Mouse (Mus musculus): ENCODE measurements around the gene Chd4. TPM values are rescaled to one million over a fixed set of nuclear protein-coding genes. Genes with fewer than 3 reads are reported as not detected.
"Not testable (repeated sequence)": the region's sequence is repeated elsewhere in the genome, so short reads cannot be mapped to it uniquely, and the experiment has no call there.

Chd4 gene
- 18.2 and 22.9 TPM in 2 replicates for polyA plus RNA-seq (2015; fragmentation: Nextera tagmentation; extraction: Ambion mirVana)

DNA sequence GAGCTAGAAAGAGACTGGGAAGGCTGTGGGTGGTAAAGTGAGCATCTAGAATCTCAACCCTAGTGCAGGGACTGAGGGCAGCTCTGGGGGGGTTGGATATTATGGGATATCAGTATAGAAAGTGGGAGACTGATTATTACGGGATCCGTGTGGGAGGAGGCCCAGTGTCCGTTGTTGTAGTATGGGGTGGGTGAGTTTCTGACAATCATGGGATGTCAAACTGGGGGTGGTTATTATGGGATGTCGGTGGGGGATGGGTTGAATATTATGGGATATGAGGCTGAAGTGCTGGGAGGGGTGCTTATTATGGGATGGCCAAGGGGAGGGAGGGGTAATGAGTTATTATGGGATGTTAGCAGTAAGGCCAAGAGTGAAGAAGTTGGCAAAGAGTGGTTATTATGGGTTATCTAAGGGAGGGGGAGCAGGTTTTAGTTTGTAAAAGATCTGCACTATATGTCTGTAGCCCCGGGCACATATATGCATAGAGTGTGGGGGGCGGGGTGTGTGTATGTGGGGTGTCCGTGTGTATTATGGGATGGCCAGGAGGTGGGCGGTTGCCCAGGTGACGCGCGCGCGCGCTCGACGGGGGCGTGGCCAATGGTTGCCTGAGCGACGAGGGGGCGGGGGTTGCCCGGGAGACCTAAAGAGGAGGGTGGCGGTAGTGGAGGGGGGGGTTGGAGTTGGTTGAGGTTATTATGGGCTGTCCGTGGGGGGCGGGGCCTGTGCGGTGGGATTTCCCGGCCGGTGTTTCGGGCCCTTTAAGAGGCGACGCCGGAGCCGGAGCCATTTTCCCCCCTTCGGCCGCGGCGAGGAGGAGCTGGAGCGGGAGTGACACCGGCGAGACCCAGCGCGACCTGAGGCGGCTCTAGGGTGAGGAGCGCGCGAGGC lies at the start of gene Chd4:
Chd4 (plus strand) TSS at position 591 of the 888 bp plus-strand sequence.
- WGBS (ENCODE audit: insufficient replicate concordance) = 3% methylated on average over 42 of the region's 45 CpGs

DNA sequence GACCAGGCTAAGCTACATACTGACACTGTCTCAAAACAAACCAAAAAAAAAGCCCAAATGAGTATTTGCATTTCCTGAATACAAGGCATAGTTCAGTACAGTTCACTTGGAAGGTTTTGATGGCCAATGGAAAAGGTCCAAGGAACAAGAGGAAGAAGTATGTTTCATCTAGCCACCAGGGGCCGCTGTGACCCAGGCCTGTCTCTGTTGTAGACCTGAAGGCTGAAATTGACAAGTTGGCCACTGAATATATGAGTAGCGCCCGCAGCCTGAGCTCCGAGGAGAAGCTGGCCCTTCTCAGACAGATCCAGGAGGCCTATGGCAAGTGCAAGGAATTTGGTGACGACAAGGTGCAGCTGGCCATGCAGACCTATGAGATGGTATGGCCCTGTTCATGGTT lies 49.1 kb upstream of the Chd4 start:
- ATAC-seq (ENCODE audit: low read depth) = no peak
- H3K4me2 ChIP-seq (ENCODE audit: low read depth, low read length) = no peak overlapping the region
- peaks cover 28% of the 10 kb centered on the region for H3K36me3 ChIP-seq (ENCODE audit: control insufficient read depth, insufficient read depth)
- H3K9me3 ChIP-seq (replicated peaks; ENCODE audit: control insufficient read depth, low read length) = no peaks in the 10 kb centered on the region
- H3K4me3 ChIP-seq (ENCODE audit: low read depth, low read length) = no peak overlapping the region
- peaks cover 5% of the 10 kb centered on the region for H3K4me1 ChIP-seq (ENCODE audit: control insufficient read depth, low read depth, low read length)
- H3K9ac ChIP-seq (ENCODE audit: low read depth, low read length) = no peak overlapping the region
- WGBS (ENCODE audit: insufficient replicate concordance) = 33% methylated on average over 5 of the region's 5 CpGs
- no peaks in the 10 kb centered on the region for H3K27me3 ChIP-seq (ENCODE audit: control insufficient read depth, insufficient read depth, low read depth, low read length)
- H3K27ac ChIP-seq (ENCODE audit: low read length) = no peak overlapping the region

More for the DNA sequence above, at the start of gene Chd4:
- no peaks in the 10 kb centered on the region for H3K9me3 ChIP-seq (replicated peaks; ENCODE audit: control insufficient read depth, low read length)
- peak within 1 kb of the TSS; percentile 81 for H3K9ac ChIP-seq (ENCODE audit: low read depth, low read length)
- peak; percentile 76 for ATAC-seq (ENCODE audit: low read depth)
- H3K27me3 ChIP-seq (ENCODE audit: control insufficient read depth, insufficient read depth, low read depth, low read length) = no peaks in the 10 kb centered on the region
- peaks cover 41% of the 10 kb centered on the region for H3K4me1 ChIP-seq (ENCODE audit: control insufficient read depth, low read depth, low read length)
- peak within 1 kb of the TSS; percentile 96 for H3K27ac ChIP-seq (ENCODE audit: low read length)
- H3K4me3 ChIP-seq (ENCODE audit: low read depth, low read length) = peak within 1 kb of the TSS; percentile 75
- H3K4me2 ChIP-seq (ENCODE audit: low read depth, low read length) = peak within 1 kb of the TSS; percentile 71
- peaks cover 13% of the 10 kb centered on the region for H3K36me3 ChIP-seq (ENCODE audit: control insufficient read depth, insufficient read depth)

DNA sequence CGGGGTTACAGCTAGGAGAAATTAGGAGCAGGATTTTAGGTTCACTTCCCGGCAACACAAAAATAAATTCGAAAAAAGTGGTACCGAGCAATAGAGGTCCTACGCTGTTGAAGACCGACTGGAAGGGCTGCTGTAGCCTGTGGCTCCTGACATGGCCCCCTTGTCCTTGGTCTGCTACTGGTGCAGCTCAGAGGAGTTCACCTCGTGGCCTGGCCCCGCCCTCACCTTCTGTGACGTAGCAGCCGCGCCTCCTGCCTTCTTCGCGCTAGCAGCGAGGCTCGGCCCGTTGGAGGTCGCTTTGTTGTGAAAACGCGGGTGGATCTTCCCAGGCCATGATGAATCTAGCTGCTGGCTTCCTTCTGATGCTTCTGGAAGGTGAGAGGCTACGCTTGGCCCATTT lies 46.1 kb upstream of the Chd4 start, which contains the start of gene Acrbp:
Acrbp (plus strand) TSS at position 12 of the 400 bp plus-strand sequence.
- H3K9me3 ChIP-seq (replicated peaks; ENCODE audit: control insufficient read depth, low read length) = no peaks in the 10 kb centered on the region
- no peak within 1 kb of the TSS for H3K9ac ChIP-seq (ENCODE audit: low read depth, low read length)
- H3K4me1 ChIP-seq (ENCODE audit: control insufficient read depth, low read depth, low read length) = no peaks in the 10 kb centered on the region; the same call in 1 of the 2 replicates
- WGBS (ENCODE audit: insufficient replicate concordance) = 52% methylated on average over 20 of the region's 20 CpGs
- no peak for ATAC-seq (ENCODE audit: low read depth)
- no peak within 1 kb of the TSS for H3K27ac ChIP-seq (ENCODE audit: low read length)
- no peaks in the 10 kb centered on the region for H3K27me3 ChIP-seq (ENCODE audit: control insufficient read depth, insufficient read depth, low read depth, low read length)
- H3K36me3 ChIP-seq (ENCODE audit: control insufficient read depth, insufficient read depth) = peaks cover 19% of the 10 kb centered on the region
- no peak within 1 kb of the TSS for H3K4me2 ChIP-seq (ENCODE audit: low read depth, low read length)
- H3K4me3 ChIP-seq (ENCODE audit: low read depth, low read length) = no peak within 1 kb of the TSS

DNA sequence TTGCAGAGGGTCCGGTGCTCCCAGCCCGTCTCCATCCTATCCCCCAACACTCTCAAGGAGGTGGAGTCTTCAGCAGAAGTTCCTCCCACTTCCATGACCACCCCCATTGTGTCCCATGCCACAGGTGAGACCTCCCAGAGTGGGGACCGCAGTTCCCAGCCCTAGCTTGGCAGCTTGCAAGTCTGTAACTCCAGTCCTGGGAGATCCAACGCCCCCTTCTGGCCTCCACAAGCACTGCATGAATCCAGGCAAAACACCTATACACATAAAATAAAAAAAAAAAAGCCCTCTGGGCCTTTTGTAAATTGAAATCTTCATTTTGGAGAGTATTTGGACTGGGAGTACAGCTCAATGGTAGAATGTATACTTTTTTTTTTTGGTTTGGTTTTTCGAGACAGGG lies 44.5 kb upstream of the Chd4 start:
- Histone ChIP-seq H3K36me3 (ENCODE audit: control insufficient read depth, insufficient read depth) (peaks cover 14% of the 10 kb centered on the region), H3K4me1 (ENCODE audit: control insufficient read depth, low read depth, low read length) (no peaks in the 10 kb centered on the region; the same call in 1 of the 2 replicates), H3K27ac (ENCODE audit: low read length) (no peak overlapping the region), H3K27me3 (ENCODE audit: control insufficient read depth, insufficient read depth, low read depth, low read length) (no peaks in the 10 kb centered on the region), H3K9ac (ENCODE audit: low read depth, low read length) (no peak overlapping the region), H3K4me2 (ENCODE audit: low read depth, low read length) (no peak overlapping the region), H3K4me3 (ENCODE audit: low read depth, low read length) (no peak overlapping the region), H3K9me3 (replicated peaks; ENCODE audit: control insufficient read depth, low read length) (no peaks in the 10 kb centered on the region)
- 65% methylated on average over 5 of the region's 5 CpGs for WGBS (ENCODE audit: insufficient replicate concordance)
- ATAC-seq (ENCODE audit: low read depth) = no peak

DNA sequence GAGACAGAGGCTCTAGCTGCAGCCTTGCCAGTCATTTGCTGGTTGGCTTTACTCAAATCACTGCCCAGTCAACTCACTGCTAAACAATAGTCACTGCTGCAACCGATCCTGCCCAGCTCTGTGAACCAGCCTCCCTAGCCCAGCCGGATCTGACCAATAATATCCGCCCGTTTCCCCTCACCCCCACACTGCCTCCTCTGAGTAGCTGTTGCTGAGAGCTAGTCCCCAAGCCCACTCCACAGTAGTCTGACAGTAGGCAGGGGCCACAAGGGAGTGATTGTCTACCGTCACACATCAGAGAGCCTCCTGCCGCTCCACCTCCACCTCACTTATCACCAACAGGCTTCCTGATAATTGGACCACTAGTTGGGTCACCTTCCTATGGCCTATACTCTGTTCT lies 34.3 kb upstream of the Chd4 start:
- ATAC-seq (ENCODE audit: low read depth) = no peak
- Histone ChIP-seq H3K4me3 (ENCODE audit: low read depth, low read length) (no peak overlapping the region), H3K36me3 (ENCODE audit: control insufficient read depth, insufficient read depth) (no peaks in the 10 kb centered on the region), H3K4me1 (ENCODE audit: control insufficient read depth, low read depth, low read length) (peaks cover 13% of the 10 kb centered on the region), H3K9ac (ENCODE audit: low read depth, low read length) (no peak overlapping the region), H3K27me3 (ENCODE audit: control insufficient read depth, insufficient read depth, low read depth, low read length) (no peaks in the 10 kb centered on the region), H3K9me3 (replicated peaks; ENCODE audit: control insufficient read depth, low read length) (no peaks in the 10 kb centered on the region), H3K27ac (ENCODE audit: low read length) (no peak overlapping the region), H3K4me2 (ENCODE audit: low read depth, low read length) (no peak overlapping the region)
- WGBS (ENCODE audit: insufficient replicate concordance) = 37% methylated on average over 6 of the region's 6 CpGs

DNA sequence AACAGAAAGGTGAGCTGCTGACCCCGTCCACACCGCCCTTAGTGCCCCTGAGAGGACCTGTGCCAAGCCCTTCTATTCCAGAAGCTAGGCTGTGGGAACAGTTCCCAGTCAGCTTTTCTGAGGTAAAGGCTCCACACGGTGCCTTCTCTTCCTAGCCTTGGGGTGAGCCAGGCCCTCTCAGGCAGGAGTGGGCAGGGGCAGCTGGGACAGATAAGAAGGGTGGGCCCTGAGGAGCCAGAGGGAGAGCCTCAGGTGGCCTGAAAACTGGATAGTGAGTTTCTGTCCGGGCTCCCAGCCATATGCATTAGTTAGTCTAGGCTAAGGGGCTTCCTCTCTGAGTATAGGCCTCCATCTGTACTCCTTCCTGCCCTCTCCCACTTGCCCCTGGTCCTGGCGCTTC lies 33.3 kb upstream of the Chd4 start:
- Histone ChIP-seq H3K4me2 (ENCODE audit: low read depth, low read length) (no peak overlapping the region), H3K9ac (ENCODE audit: low read depth, low read length) (no peak overlapping the region; the same call in 1 of the 2 replicates), H3K36me3 (ENCODE audit: control insufficient read depth, insufficient read depth) (no peaks in the 10 kb centered on the region), H3K27ac (ENCODE audit: low read length) (no peak overlapping the region), H3K27me3 (ENCODE audit: control insufficient read depth, insufficient read depth, low read depth, low read length) (no peaks in the 10 kb centered on the region), H3K4me3 (ENCODE audit: low read depth, low read length) (no peak overlapping the region), H3K4me1 (ENCODE audit: control insufficient read depth, low read depth, low read length) (peaks cover 18% of the 10 kb centered on the region), H3K9me3 (replicated peaks; ENCODE audit: control insufficient read depth, low read length) (no peaks in the 10 kb centered on the region)
- peak; percentile 54 for ATAC-seq (ENCODE audit: low read depth)
- 55% methylated on average over 5 of the region's 5 CpGs for WGBS (ENCODE audit: insufficient replicate concordance)

DNA sequence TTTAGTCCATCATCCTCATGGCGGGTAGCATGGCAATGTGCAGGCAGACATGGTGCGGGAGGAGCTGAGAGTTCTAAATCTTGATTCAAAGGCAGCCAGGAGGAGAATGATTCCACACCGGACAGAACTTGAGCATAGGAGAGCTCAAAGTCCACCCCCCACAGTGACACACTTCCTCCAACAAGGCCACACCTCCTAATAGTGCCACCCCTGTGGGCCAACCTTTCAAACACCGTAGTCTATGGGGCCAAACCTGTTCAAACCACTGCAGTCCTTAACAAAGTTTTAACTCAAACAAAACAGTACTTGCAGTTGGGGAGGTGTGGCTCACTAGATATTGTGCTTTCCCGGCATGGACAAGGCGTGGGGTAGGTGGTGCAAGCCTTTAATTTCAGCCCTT lies 31.9 kb upstream of the Chd4 start:
- H3K9ac ChIP-seq (ENCODE audit: low read depth, low read length) = no peak overlapping the region
- H3K27me3 ChIP-seq (ENCODE audit: control insufficient read depth, insufficient read depth, low read depth, low read length) = no peaks in the 10 kb centered on the region
- peaks cover 25% of the 10 kb centered on the region for H3K4me1 ChIP-seq (ENCODE audit: control insufficient read depth, low read depth, low read length)
- WGBS (ENCODE audit: insufficient replicate concordance) = 66% methylated on average over 6 of the region's 6 CpGs
- H3K4me3 ChIP-seq (ENCODE audit: low read depth, low read length) = no peak overlapping the region
- H3K4me2 ChIP-seq (ENCODE audit: low read depth, low read length) = no peak overlapping the region
- ATAC-seq (ENCODE audit: low read depth) = no peak
- no peaks in the 10 kb centered on the region for H3K36me3 ChIP-seq (ENCODE audit: control insufficient read depth, insufficient read depth)
- no peak overlapping the region for H3K27ac ChIP-seq (ENCODE audit: low read length)
- H3K9me3 ChIP-seq (replicated peaks; ENCODE audit: control insufficient read depth, low read length) = no peaks in the 10 kb centered on the region

DNA sequence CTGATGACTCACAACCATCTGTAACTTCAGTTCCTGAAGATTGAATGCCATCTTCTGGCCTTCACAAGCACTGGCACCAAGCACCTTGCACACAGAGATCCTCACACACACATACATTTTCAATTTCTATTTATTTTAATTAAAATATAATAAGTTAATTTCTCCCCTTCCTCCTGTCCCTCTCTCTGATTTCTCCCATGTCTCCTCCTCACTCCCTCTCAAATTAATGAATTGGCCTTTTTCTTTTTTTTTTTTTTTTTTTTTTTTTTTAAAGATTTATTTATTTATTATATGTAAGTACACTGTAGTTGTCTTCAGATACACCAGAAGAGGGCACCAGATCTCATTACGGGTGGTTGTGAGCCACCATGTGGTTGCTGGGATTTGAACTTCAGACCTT lies 30.6 kb upstream of the Chd4 start:
- H3K4me1 ChIP-seq (ENCODE audit: control insufficient read depth, low read depth, low read length) = peaks cover 25% of the 10 kb centered on the region
- not testable (repeated sequence) for H3K9me3 ChIP-seq (replicated peaks; ENCODE audit: control insufficient read depth, low read length); H3K27ac ChIP-seq (ENCODE audit: low read length); H3K9ac ChIP-seq (ENCODE audit: low read depth, low read length); H3K4me2 ChIP-seq (ENCODE audit: low read depth, low read length); H3K27me3 ChIP-seq (ENCODE audit: control insufficient read depth, insufficient read depth, low read depth, low read length); ATAC-seq (ENCODE audit: low read depth); H3K4me3 ChIP-seq (ENCODE audit: low read depth, low read length); H3K36me3 ChIP-seq (ENCODE audit: control insufficient read depth, insufficient read depth)
- WGBS (ENCODE audit: insufficient replicate concordance) = no CpG with 5 or more reads among the region's 1 CpGs

DNA sequence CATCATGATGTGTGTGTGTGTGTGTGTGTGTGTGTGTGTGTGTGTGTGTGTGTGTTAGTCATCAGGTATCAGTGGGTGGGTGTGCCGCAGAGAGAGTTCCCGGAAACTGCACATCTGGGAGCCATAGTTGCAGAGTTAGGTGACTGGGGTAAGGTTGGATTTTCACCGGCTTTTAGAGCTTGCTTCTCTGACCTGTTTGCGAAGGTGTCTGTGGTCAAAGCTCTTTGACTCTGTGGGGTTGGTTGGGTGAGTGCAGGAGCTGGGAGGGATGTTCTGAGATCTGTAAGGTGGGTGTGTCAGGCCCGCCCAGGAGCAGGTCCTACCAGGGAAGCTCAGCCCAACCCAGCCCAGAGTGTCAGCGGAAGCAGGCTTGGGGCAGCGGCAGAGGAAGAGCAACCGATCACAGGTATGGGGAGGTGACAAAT lies 28.2 kb upstream of the Chd4 start, which contains the start of gene Lpar5:
Lpar5 (plus strand) TSS at position 350 of the 425 bp plus-strand sequence.
- Histone ChIP-seq H3K36me3 (ENCODE audit: control insufficient read depth, insufficient read depth) (no peaks in the 10 kb centered on the region), H3K4me3 (ENCODE audit: low read depth, low read length) (no peak within 1 kb of the TSS), H3K27ac (ENCODE audit: low read length) (no peak within 1 kb of the TSS), H3K9ac (ENCODE audit: low read depth, low read length) (no peak within 1 kb of the TSS), H3K4me1 (ENCODE audit: control insufficient read depth, low read depth, low read length) (peaks cover 33% of the 10 kb centered on the region), H3K27me3 (ENCODE audit: control insufficient read depth, insufficient read depth, low read depth, low read length) (no peaks in the 10 kb centered on the region), H3K9me3 (replicated peaks; ENCODE audit: control insufficient read depth, low read length) (no peaks in the 10 kb centered on the region), H3K4me2 (ENCODE audit: low read depth, low read length) (no peak within 1 kb of the TSS)
- WGBS (ENCODE audit: insufficient replicate concordance) = 47% methylated on average over 8 of the region's 8 CpGs
- ATAC-seq (ENCODE audit: low read depth) = no peak

Data from liver, embryonic 16.5 days (tissue).